Mouse (Mus musculus) ES-E14 (cell line): ENCODE measurements around the gene Dst. TPM values are rescaled to one million over a fixed set of nuclear protein-coding genes. Genes with fewer than 3 reads are reported as not detected.

ENCODE experiments used
- DNase-seq: peaks from one replicate; pipeline ENCODE4 v3.0.0-alpha.2; 2013; ENCODE audit warnings: low read depth, low spot score
- H3K27ac ChIP-seq: 2 replicates; pipeline ENCODE4 v1.5.1; 2012; ENCODE audit warnings: low read depth, mild to moderate bottlenecking, low read length, moderate library complexity, mixed read lengths; ENCODE audit not compliant: poor library complexity, insufficient read depth, severe bottlenecking
- H3K36me3 ChIP-seq: 2 replicates; pipeline ENCODE4 v1.6.1; 2012; ENCODE audit warnings: mild to moderate bottlenecking, low read length, moderate library complexity, mixed read lengths; ENCODE audit not compliant: control insufficient read depth, poor library complexity, insufficient read depth, severe bottlenecking
- H3K4me1 ChIP-seq, 2 experiments: fragments of 150-350 bp in 1 of 2; sonication (generic) in 1 of 2; 2 replicates each; pipeline ENCODE4 v1.6.1; 2012; ENCODE audit warnings: low read length in 2 of 2, mild to moderate bottlenecking in 1 of 2, mixed read lengths in 1 of 2; ENCODE audit not compliant: control insufficient read depth in 2 of 2, insufficient read depth in 2 of 2, poor library complexity in 1 of 2
- H3K4me3 ChIP-seq, 2 experiments: fragments of 150-350 bp in 1 of 2; sonication (generic) in 1 of 2; 2 replicates each; pipeline ENCODE4 v1.5.1; 2012; ENCODE audit warnings: low read length in 2 of 2, low read depth in 1 of 2, mild to moderate bottlenecking in 1 of 2, mixed read lengths in 1 of 2; ENCODE audit not compliant: insufficient read depth in 1 of 2, poor library complexity in 1 of 2, severe bottlenecking in 1 of 2
- H3K9ac ChIP-seq: 2 replicates; pipeline ENCODE4 v1.6.1; 2012; ENCODE audit warnings: low read depth, mild to moderate bottlenecking, low read length, mixed read lengths; ENCODE audit not compliant: poor library complexity, insufficient read depth, severe bottlenecking
- H3K9me3 ChIP-seq: fragments of 150-350 bp; sonication (generic); 2 replicates; pipeline ENCODE4 v1.6.1; 2012; ENCODE audit warnings: low read depth, mild to moderate bottlenecking, low read length; ENCODE audit not compliant: control insufficient read depth, insufficient read depth
- CHD2 ChIP-seq: IDR thresholded peaks from 2 replicates; pipeline ENCODE4 v1.6.1; 2014; ENCODE audit warnings: mild to moderate bottlenecking, low read depth, low read length, inconsistent platforms
- HCFC1 ChIP-seq: IDR thresholded peaks from 2 replicates; pipeline ENCODE4 v1.6.1; 2012; ENCODE audit warnings: low read length, inconsistent platforms, borderline replicate concordance; ENCODE audit not compliant: insufficient read depth
- MAFK ChIP-seq: IDR thresholded peaks from 2 replicates; pipeline ENCODE4 v1.6.1; 2014; ENCODE audit warnings: mild to moderate bottlenecking, low read depth, low read length, inconsistent platforms; ENCODE audit not compliant: insufficient read depth
- ZC3H11A ChIP-seq: IDR thresholded peaks from 2 replicates; pipeline ENCODE4 v1.6.1; 2012; ENCODE audit warnings: low read depth, mild to moderate bottlenecking, inconsistent platforms, low read length, borderline replicate concordance
- ZNF384 ChIP-seq: IDR thresholded peaks from 2 replicates; pipeline ENCODE4 v1.6.1; 2012; ENCODE audit warnings: low read depth, low read length, inconsistent platforms
- in situ Hi-C, 2 experiments: fragments of 600-800 bp; cut with MboI; formaldehyde crosslinking; loops; one replicate each; pipeline ENCODE4 v1.15.1; 2025; ENCODE audit warnings: low sequenced_read_pairs in 2 of 2, inconsistent platforms in 1 of 2; ENCODE audit not compliant: unreplicated experiment in 2 of 2
- total RNA-seq: library from RNA; depleted of rRNA; stranded (reverse); fragments of 300-350 nt; gene quantifications from 2 replicates; pipeline ENCODE4 v1.2.3, GENCODE M21; 2012

The Dst gene
- total RNA-seq, 1 experiment = 186 TPM

DNA sequence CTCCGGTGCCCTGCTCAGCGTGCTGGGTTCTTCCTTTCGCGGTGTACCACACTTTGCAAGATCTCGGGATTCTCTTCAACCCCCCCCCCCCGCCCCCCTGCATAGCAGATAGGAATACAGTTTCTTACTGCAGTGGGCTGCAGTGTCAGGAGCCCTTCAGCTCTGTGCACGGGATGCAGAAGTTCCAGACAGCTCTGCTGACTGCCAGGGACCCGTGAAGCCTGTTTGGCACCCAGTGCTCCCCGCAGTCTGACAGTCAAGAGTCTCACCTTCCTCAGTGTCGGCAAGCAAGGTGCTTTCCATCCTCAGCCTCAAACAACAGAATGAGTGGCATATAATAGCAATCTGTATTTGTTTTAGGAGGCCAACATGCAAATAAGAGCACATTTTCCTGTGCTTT, 1.8 kb upstream of the Dst start:
- H3K4me1 ChIP-seq = peaks cover 2 to 8% of the 10 kb centered on the region in 2 experiments; a peak in 2 of 4 replicates
- in situ Hi-C loops = no loop called here
- H3K9ac ChIP-seq = no peak overlapping the region
- H3K36me3 ChIP-seq = no peaks in the 10 kb centered on the region
- no peaks in the 10 kb centered on the region for H3K9me3 ChIP-seq
- peak overlapping the region in 1 of 2 experiments; percentile 69; a peak in 1 of 4 replicates for H3K4me3 ChIP-seq
- no peak for DNase-seq
- no peak for TF ChIP-seq CHD2
- no peak for TF ChIP-seq MAFK
- TF ChIP-seq ZC3H11A = no peak
- no peak for TF ChIP-seq HCFC1
- TF ChIP-seq ZNF384 = no peak
- H3K27ac ChIP-seq = no peak overlapping the region

DNA sequence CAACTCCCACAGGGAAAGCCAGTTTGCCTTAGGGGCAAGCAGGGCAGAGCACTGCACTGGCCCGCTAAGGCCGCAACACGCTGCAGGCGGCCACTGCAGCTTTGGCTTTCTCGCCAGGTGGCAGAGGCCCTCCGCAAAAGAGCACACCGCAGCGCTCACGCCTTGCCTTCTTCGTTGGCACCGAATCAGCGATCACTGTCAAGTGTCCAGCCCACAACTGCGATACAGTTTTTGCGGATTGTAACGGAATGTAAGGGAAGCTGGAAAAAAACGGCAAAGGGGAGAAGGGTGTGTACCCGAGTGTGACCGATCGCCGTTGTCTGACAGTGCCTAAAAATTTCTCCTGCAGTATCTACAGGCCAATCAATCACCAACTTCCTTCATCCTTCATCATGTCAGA, 1.1 kb upstream of the Dst start:
- Histone ChIP-seq H3K27ac (no peak overlapping the region), H3K9me3 (no peaks in the 10 kb centered on the region), H3K36me3 (no peaks in the 10 kb centered on the region), H3K9ac (peak overlapping the region; percentile 83), H3K4me1 (peaks cover 2 to 8% of the 10 kb centered on the region in 2 experiments; a peak in 2 of 4 replicates), H3K4me3 (peak overlapping the region; percentile 69 to 81)
- in situ Hi-C loops = no loop called here
- DNase-seq = no peak
- no peak for TF ChIP-seq MAFK
- no peak for TF ChIP-seq HCFC1
- TF ChIP-seq ZC3H11A = no peak
- no peak for TF ChIP-seq CHD2
- no peak for TF ChIP-seq ZNF384

DNA sequence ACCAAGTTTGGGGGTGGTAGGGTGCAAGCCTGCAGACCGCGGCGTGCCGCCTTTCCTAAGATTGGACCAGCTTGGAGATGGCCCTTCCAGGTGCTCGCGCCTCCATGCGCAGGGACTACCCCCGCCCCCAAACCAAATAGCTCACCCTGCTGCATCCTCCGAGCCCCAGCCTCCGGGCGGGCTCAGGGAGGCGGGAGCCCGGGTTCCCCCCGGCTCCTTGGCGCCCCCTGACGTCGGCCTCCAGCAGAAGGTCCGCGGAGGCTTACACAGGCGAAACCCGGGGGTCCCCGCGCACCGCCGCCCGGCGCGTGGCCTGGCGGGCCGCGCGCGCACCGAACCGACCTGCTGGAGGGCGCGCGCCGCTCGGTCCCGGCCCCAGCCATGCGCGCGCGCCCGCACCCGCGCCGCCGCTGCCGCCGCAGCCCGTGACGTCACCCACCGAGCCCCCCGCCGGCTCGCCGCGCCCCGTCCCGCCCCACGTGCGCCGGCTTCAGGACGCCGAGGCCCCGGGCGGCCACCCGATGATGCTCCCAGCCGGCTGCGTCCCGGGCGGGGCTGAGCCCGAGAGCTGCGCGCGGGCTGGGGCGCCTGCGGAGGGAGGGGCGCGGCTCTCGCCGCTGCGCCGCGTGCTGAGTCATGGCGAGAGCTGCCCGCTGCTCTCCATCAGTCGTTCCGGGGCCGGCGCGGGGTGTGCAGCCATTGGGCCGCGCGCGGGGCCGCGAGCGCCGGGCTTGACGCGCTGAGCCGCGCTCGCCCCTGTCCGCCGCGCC, 419 bp upstream of the Dst start, which contains the start of gene Bend6:
Gene Bend6, minus strand, starts transcription at position 396 of the 770 bp plus-strand sequence.
- Histone ChIP-seq H3K4me3 (peak within 1 kb of the TSS; percentile 81 to 89), H3K36me3 (no peaks in the 10 kb centered on the region), H3K9me3 (no peaks in the 10 kb centered on the region), H3K4me1 (peaks cover 2 to 8% of the 10 kb centered on the region in 2 experiments; a peak in 2 of 4 replicates), H3K9ac (peak within 1 kb of the TSS; percentile 83), H3K27ac (0 out of 2 replicates have a peak within 1 kb of the TSS, but pooled peaks have one; percentile 26)
- in situ Hi-C loops = no loop called here
- TF ChIP-seq ZNF384 = no peak
- TF ChIP-seq MAFK = peak; percentile 69
- 0 out of 2 replicates have a peak, but pooled peaks have one; percentile 19 for TF ChIP-seq HCFC1
- no peak for TF ChIP-seq ZC3H11A
- TF ChIP-seq CHD2 = no peak
- peak; percentile 47 for DNase-seq

DNA sequence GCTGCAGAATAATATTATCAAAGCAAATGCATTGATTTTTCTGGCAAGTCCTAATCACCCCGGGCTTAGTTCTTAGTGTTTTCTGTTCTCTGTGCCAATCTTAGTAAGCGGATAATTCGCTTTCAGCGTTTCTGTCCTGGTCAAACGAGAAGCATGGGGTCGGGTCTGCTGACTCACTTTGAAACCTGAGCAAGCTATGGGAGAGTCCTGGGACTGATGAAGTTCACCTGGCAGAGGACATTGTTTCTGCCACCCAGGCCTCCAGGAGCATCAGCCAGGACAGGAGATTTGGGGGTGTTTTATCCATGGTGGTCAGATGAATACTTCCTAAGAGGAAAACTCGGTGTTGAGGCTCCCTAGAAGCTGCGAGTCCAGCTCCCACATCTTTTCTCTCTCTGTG, 3.6 kb downstream of the Dst start:
- no peak for DNase-seq
- TF ChIP-seq HCFC1 (no peak), MAFK (no peak), ZC3H11A (no peak), ZNF384 (no peak), CHD2 (no peak)
- peaks cover 13% of the 10 kb centered on the region for H3K36me3 ChIP-seq
- in situ Hi-C loops = no loop called here
- no peak overlapping the region for H3K27ac ChIP-seq
- no peak overlapping the region for H3K9ac ChIP-seq
- no peaks in the 10 kb centered on the region for H3K9me3 ChIP-seq
- H3K4me1 ChIP-seq = no peaks in the 10 kb centered on the region
- H3K4me3 ChIP-seq = no peak overlapping the region
